Mouse (Mus musculus) MN1 (cell line): Measurements from ENCODE around the gene Ssb.

Experiments
- DNase-seq: peaks from one replicate; pipeline ENCODE4 v3.0.0-alpha.2; 2016; ENCODE audit warnings: low spot score

Gene Ssb

DNA sequence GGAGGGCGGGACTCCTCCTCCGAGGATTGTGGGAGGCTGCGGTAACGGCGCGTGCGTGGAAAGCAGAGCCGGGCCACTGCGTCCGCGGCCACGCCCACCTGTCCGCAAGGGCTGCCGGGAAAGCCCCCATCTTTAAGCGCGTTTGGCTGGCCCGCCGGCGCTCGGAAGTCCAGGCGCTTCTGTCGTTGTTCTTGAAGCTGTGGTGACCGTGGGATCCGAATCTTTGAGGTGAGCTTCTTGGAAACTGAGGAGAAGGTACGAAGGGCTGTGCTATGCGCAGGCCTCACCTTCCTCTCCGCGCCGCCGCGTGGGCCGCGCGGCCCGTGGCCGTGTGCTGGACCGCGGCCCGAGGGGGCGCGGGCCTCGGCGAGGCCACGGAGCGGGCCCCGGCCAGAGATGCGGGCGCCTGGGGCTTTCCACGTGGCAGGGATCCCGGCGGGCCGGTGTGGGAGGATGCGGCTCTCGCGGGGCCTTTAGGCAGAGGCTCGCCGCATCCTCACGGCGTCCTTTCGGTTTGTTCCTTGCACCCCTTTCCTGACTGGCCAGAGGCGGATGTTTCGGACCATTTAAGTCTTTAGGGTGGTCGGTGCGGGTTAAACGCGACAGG, at the start of gene Ssb:
Ssb (plus strand) TSS at position 78 of the 607 bp plus-strand sequence.
- peak; percentile 96 for DNase-seq

DNA sequence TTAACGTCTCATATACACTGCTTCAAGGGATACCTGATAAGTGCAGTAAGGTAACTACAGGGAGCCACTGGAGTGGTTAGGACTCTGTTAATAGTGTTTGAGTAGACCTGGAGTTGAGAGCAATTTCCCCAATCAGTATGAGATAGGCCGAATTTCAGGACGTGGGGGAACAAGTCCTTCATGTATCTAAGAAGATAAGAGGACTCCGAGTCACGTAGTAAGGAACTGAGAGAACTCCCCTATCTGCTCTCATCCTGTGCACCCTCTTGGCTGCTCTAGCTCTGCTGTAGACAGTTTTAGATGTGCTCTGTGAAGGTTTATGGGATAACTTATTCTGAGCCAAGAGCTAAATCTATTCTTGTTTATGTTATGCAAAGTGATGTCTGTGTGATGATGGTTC, 44.8 kb upstream of the Ssb start:
- no peak for DNase-seq

DNA sequence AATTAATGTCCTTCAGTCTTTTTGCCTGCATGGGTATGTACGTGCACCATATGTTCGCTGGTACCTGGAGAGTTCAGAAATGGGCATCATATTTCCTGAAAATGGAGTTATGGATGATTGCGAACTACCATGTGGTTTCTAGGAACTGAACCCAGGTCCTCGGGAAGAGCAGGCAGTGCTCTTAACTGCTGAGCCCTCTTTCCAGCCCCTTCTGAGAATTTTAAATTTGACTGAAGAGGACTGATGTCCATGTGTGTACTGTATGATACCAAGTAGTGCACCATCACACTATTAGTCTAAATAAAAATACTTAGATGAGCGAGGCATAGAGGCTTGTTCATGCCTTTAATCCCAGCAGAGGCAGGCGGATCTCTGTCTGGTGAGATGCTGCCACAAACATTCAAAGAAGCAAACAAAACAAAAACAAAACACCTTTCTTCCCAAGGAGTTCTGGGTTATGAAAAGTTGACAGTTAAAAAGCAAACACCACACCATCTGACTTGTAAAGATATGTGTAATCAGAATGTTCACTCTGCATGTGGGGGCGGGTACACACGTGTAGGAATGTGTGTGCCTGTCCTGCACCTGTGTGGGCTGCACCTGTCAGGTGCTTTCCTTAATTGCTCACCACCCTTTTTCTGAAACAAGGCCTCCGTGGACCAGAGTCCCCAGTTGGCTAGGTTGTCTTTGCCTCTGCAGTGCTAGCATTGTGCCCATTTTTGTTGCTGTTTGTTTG, 42.8 kb upstream of the Ssb start:
- DNase-seq: no peak

DNA sequence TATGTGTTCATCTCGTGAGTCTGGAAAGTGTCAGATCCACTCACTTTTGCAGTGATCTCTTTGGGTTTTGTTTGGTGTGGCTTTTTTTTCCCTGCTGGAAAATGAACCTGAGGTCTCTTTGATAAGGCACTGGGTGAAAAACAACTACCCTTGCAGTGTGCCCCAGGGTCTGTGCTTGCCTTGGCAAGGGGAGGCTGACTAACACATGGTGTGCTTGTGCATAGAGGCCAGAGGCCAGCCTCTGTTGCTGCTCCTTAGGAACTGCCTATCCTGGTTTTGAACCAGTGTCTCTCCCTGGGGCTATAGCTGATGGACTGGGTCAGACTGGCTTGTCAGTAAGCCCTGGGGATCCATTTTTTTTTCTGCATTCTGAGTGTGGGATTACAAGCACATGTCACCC, 41.2 kb upstream of the Ssb start:
- DNase-seq: peak; percentile 74

DNA sequence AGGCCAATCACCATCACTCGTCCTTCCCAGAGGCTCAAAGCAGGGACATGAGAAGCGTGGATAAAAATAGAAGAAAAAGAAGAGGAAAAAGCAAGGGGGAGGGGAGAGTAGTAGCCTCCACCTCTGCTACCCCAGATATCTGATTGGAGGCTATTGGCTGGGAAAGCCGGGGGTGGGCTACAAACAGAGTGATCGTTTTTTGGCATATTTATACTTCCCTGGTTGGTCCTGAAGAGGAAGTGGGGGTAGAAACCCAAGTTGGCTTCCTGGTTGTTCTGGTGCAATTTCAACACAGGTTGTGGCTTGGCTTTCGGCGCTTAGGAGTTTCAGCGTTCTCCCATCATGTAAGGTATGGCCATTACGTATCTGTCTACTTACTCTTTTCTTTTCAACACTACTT, 39.7 kb upstream of the Ssb start, which contains the start of gene Klhl23:
Klhl23 (plus strand) TSS at position 234 of the 400 bp plus-strand sequence.
- DNase-seq: no peak

DNA sequence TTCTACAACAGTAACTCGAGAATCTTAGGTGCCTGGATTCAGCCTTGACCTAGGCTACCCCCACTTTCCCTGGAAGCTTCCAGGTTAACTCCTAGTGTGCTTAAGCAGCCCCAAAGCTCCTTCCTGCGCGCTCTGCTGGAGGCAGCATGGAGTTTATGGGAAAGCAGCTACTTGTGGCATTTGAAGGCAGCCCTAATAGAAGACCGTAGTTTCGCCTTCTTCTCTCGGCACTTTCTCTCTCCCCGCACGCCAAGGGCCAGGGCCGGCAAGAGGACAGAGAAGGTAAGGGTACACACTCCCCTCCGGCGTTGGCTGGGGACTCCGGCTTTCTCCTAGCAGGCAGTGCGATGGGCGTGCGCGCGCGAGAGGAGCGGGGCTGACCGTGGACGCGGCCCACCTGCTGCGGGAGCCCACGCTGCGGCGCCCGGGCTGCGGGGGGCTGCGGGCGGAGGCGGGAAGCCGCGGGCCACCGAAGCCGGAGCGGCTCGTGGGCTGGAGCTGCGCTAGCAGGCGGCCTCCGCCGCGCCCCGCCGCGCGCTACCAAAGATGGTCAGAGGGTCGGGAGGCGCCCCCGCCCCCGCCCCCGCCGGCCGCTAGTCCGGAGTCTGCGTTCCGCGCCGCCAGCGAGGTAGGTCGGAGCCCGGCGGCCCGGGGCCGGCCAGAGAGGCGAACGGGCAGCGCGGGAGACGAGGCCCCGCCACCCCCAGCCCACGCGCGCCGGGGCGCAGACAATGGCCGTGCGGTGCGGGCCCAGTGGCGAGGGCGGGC, 38.8 kb upstream of the Ssb start:
- DNase-seq: peak; percentile 55

DNA sequence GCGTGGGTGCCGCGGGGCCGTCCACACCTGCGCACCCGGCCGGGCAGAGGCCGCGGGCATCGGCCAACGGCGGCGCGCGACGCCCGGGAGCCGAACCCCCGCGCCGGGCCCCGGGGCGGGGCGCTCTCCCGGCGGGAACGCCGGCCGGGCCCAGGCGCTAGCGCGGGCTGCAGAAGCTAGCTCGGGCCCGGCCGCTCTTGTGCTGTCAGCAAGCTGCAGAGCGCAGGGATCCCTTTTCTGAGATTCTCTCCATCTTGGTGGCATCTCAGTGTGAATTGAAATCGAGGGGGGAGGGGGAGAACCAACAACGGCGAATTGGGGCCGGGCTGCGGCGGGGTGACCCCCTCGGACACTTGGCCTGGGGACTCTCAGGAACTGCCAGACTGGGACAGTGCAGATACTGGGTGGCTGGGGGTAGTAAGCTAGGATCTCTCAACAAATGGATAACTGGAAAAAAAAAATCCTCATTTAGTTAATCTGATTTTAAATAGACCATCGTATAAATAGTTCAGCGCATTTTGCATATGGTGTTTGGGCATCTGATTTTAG, 38.2 kb upstream of the Ssb start:
- no peak for DNase-seq

DNA sequence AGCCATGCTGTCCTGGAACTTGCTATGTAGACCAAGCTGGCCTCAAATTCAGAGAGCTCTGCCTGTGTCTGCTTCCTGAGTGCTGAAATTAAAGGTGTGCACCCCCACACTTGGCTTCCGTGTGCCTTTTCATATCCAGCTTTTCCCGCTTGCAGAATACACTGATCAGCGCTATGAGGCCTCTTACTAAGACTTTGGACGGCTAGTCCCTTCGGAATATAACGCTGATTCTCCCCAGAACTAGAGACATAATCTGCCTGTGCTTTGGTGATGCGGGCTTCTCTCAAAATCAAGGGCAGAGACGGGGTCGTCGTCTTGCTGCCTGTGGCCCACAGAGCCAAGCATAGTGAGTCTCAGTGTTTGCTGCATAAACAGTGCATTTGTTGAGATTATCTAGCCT, 35.5 kb upstream of the Ssb start:
- no peak for DNase-seq

DNA sequence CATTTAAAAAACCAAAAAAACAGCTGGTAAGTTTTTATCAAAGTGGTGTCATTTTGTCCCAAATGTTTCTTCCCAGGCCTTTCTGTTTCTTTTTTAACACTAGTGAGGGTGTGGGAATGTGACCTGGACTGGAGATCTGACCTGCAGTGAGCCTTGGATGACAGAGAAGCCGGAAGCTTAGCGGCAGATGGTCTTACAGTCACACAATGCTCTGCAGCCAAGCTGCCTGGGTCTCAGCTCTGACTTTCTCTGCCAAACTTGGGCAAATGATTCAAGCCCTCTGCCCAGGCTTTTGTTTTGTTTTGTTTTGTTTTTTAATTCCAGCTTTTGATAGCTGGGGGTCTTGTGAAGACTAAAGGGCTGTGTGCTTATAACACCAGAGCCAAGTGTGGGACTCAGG, 35.0 kb upstream of the Ssb start:
- no peak for DNase-seq

DNA sequence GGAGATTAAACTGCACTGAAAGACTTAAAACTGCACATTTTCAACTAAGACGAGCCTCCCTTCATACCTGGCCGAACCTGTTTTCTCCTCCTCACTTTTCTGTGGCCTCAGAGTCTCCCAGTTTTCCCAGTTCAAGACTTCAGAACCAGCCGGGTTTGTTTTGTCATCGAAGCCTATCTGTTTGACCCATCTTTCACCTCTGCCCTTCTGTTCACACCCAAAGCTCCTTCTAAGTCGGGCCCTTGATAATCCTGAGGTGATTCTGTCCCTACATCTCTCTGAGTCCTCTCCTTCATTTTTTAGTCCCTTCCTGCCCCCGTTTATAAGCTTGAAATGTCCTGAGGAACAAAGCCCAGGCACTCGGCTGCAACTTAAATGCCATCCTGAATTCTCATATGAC, 33.3 kb upstream of the Ssb start:
- no peak for DNase-seq

DNA sequence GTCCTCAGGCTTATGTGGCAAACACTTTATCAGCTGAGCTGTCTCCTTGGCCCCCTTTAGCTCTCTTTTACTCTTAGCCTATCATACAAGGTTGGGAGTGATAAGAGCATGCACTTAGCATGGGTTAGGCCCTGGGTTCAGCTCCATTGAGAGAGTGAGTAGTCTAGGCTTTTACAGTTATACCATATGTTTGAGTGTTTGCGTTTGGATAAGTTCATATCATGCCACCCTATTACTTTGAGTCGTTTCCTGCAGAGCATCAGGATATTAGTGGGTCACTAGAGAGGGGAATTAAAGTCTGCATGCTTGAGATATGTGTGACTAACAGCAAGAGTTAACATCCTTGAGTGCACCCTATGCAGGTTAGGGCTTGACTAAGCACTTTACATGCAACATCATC, 31.7 kb upstream of the Ssb start:
- DNase-seq: no peak

DNA sequence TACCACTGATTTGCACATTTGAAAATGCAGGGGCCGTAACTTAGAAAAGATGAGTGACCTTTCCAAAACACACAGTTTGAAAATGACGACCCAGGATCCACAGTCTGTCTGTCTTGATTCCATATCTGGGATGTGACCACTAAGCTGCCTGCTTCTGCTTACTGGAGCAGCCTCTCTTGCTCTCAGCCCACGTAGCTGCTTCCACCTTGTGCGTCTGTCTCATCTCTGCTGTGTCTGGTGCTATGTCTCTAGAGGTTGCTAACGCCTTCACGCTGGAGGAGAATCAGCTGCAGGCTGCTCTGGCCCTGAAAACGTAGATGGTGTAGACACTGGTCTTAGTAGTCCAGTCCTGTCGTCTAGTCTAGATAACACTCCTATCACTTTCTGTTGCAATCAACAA, 31.2 kb upstream of the Ssb start:
- no peak for DNase-seq

DNA sequence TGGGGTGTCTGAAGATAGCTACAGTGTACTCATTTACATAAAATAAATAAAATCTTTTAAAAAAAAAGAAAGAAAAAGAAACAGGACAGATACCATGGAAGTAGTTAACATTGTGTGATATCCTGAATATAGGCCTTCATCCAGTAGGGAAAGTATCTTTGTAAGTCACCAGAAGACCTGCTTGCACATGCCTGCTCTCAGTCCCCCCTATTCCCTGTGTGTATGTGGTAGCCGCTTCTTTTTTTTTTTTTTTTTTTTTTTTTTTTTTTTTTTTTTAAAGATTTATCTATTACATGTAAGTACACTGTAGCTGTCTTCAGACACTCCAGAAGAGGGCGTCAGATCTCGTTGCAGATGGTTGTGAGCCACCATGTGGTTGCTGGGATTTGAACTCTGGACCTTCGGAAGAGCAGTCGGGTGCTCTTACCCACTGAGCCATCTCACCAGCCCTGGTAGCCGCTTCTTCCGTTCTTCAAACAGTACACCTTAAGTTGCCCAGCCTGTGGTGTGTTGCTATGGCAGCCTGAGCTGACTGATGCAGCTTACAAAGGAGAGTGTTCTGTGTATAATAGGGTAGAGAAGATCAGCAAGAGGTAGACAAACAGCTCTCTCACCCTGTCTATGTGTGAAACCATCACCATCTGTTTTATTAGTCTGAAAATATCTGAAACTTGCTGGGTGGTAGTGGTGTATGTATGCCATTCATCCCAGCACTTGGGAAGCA, 24.0 kb upstream of the Ssb start:
- DNase-seq: no peak

DNA sequence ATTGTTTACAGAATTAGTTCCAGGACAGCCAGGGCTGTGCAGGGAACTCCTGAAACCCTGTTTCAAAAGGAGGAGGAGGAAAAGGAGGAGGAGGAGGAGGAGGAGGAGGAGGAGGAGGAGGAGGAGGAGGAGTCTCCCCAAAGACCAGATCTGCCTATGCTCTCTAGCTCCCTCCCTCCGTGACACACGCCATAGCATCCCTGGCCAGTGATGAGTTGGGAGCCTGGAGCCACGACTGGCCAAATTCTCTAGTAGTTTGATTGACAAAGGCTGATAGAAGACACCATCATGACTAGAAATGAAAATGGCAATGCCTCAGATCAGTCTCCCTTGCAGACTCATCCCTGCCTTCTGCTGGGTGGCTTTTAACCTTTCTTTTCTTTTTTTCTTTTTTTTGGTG, 23.4 kb upstream of the Ssb start:
- DNase-seq: no peak

DNA sequence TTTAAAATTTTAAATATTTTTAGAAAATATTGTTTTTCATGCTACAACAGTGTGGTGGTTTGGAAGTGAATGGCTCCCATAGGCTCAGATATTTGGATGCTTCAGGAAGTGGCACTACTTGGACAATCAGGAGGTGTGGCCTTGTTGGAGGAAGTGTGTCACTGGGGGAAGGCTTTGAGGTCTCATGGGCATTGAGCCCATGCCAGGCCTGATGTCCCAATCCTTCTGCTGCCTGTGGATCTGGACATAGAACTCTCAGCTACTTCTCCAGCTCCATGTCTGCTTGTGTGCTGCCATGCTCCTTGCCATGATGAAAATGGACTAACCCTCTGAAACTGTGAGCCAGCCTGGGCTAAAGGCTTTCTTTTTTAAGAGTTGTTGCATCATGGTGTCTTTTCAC, 22.7 kb upstream of the Ssb start:
- no peak for DNase-seq

DNA sequence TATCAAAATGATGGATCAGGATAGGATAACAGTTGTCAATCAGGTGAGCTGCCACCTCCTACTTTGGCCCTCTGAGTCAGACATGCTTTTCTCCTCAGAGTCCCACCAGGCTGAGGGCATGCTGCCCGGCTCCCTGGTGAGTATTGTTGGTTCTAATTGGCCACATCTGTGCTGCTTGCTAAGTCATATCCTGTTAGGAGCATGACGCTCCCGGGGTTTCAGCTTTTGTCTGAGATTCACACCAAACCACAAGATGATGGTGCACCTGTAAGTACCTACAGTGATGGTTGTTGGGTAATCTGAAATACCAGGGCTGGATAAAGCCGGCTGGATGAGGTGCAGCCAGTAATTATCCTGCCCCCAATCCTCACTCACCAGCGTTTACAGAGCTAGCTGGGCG, 21.1 kb upstream of the Ssb start:
- DNase-seq: no peak

DNA sequence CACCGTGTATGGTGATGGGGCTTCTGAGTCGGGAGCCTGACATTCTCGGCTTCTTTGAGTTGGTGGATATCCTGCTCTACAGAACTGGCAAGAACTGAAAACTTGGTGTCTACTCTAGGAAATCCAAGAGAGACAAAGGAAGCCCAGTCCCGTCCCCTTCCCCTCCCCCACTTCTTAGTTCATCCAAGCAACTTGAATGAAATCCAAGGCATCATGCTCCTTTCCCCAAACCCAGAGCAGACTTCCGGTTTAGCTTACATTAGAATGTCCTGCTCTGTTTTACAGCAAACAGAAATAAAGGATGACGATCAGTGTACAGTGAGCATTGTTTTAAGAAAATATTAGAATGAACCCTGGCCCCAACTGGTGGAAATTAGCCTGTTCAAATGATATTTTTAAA, 12.1 kb upstream of the Ssb start:
- DNase-seq: no peak

DNA sequence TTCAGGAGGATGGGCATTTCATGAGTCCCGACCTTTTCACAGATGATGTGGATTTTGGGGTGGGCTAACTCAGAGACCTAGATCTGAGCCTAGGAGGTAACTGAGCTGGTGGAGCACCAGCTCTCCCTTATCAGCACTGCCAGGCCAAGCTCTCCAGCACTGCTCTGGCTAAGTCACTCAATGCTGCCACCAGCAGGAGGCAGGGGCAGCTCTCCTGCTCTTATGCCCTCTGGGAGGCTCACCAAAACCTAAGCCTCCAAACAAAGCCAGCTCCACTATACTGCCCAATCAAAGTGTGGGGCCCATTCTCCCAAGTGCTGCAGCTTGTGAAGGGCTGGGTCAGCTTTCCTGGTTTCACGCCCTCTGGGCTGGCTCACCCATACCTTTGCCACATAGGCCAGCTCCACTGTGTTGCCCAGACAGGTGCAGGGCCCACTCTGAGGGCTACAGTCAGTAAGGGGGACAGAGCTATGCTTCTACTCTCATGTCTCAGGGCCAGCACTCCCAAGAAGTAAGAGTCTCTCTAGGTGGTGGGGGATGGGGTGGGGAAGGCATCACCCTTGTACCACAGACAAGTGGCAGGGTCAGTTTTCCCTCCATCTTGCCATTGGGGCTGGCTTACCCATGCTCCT, 9.8 kb upstream of the Ssb start:
- no peak for DNase-seq

DNA sequence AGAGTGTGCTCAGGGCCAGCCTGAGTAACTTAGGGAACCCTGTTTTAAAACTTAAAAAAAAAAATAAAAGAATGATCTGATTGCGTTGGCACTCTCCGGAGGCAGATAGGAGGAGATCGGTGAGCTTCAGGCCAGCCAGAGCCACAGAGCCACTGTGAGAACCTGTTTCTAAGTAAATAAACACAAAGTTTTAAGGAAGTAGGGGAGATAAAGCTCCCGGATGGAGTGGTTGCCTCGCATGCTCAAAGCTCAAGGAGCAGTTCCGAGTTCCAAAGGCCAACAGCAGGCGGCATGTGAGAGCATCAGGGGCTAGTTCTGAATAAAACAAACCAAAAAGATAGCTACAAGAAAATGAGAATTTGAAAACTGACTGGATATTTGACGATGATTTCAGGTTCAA, 5.0 kb upstream of the Ssb start:
- DNase-seq: no peak

DNA sequence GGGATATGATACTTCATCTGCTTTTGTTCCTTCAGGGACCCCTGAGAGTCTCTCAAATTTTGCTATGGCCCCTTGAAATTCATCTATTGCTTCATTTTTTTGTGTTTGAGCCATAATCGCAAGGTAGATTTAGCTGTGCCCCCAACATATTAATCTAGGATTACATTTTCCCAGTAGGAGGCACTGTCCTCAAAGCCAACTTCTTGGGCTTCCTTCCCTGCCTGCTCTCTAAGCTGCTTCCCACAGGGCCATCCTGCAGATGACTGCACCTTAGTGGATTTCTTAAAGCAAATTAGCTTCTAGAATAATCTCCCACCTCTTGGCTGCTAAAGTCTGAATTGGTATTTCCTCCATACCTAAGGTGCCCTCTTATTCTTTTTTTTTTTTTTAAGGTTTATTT, 3.5 kb upstream of the Ssb start:
- no peak for DNase-seq

DNA sequence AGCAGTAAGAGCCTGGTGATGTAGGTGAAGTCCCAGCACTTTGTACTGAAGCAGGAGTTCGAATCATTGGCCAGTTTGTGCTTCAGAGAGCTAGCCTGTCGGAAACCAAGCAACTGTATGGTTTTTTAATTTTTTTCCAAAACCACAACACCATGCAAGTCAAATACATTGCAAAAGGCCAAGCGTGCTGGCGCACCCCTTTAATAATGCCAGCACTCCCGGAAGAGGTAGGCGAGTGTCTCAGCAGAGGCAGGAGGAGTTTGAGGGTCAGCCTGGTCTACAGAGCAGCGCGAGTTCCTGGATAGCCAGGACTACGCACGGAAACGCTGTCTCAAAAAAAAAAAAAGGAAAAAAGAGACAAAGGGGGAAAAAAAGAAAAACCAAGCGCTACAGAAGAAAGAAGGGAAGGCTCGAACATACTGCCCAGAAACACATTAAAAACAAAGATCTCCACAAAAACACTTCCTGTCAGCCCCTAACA, 350 bp upstream of the Ssb start:
- no peak for DNase-seq
